Mouse (Mus musculus) hindbrain, postnatal 0 days (tissue): ENCODE measurements around the gene Gm40193. TPM values are rescaled to one million over a fixed set of nuclear protein-coding genes. Genes with fewer than 3 reads are reported as not detected.

Source experiments
- ATAC-seq: fragments of 200-750 bp; cut with Nextera tagmentation; 2 replicates; pipeline ENCODE4 v1.8.0; 2017; ENCODE audit warnings: mild to moderate bottlenecking, moderate TSS enrichment, moderate library complexity
- DNase-seq: peaks from one replicate; pipeline ENCODE4 v3.0.0-alpha.2; 2015; ENCODE audit warnings: low spot score
- H3K27ac ChIP-seq: fragments of 300-500 bp; sonication (generic); 2 replicates; pipeline ENCODE4 v1.5.1; 2014; ENCODE audit warnings: mild to moderate bottlenecking
- H3K27me3 ChIP-seq: fragments of 300-500 bp; sonication (generic); 2 replicates; pipeline ENCODE4 v1.6.1; 2014; ENCODE audit warnings: low read length, mixed read lengths; ENCODE audit not compliant: insufficient read depth
- H3K36me3 ChIP-seq: fragments of 300-500 bp; sonication (generic); 2 replicates; pipeline ENCODE4 v1.6.1; 2014; ENCODE audit warnings: low read length, mixed read lengths; ENCODE audit not compliant: insufficient read depth
- H3K4me1 ChIP-seq: fragments of 300-500 bp; sonication (generic); 2 replicates; pipeline ENCODE4 v1.6.1; 2014; ENCODE audit warnings: antibody characterized with exemption, low read length, mixed read lengths; ENCODE audit not compliant: insufficient read depth
- H3K4me2 ChIP-seq: fragments of 300-500 bp; sonication (generic); 2 replicates; pipeline ENCODE4 v1.6.1; 2014; ENCODE audit warnings: low read depth, mild to moderate bottlenecking, low read length, moderate library complexity, mixed read lengths
- H3K4me3 ChIP-seq: fragments of 300-500 bp; sonication (generic); 2 replicates; pipeline ENCODE4 v1.5.1; 2014; ENCODE audit warnings: low read length
- H3K9ac ChIP-seq: fragments of 300-500 bp; sonication (generic); replicated peaks from 2 replicates; pipeline ENCODE4 v1.6.1; 2014; ENCODE audit warnings: mild to moderate bottlenecking, low read length, moderate library complexity, mixed read lengths
- H3K9me3 ChIP-seq: fragments of 300-500 bp; sonication (generic); 2 replicates; pipeline ENCODE4 v1.6.1; 2016; ENCODE audit warnings: low read length, mixed read lengths
- CTCF ChIP-seq: IDR thresholded peaks from 2 replicates; pipeline ENCODE4 v1.5.1; 2016; ENCODE audit warnings: antibody characterized with exemption, control low read depth, low read depth
- WGBS: fragments of 180-500 bp; shearing (Covaris S2); extraction: QIAGEN DNeasy Blood & Tissue Kit; methylation state at CpG from one replicate; pipeline ENCODE4 v1.1.7; 2014; 5-methylcytosine and 5-hydroxymethylcytosine counted together
- polyA plus RNA-seq: library from polyadenylated mRNA; unstranded; fragments of >200 nt; fragmentation: Nextera tagmentation; extraction: Ambion mirVana; gene quantifications from 2 replicates; pipeline ENCODE4 v1.2.1, GENCODE M21; 2015
- total RNA-seq: library from RNA; depleted of rRNA; stranded (reverse); fragments of >200 nt; gene quantifications from 2 replicates; pipeline ENCODE4 v1.2.3, GENCODE M21; 2014; rRNA removed

Gene Gm40193
- total and polyA plus RNA-seq, 2 experiments from 2014 or later = not detected

- ATAC-seq = no peak
- Histone ChIP-seq H3K27ac (no peak overlapping the region), H3K9me3 (no peaks in the 10 kb centered on the region), H3K4me3 (no peak overlapping the region), H3K4me1 (no peaks in the 10 kb centered on the region), H3K27me3 (no peaks in the 10 kb centered on the region), H3K9ac (no peak overlapping the region), H3K36me3 (no peaks in the 10 kb centered on the region), H3K4me2 (no peak overlapping the region)
- 67% methylated on average over 3 of the region's 3 CpGs for WGBS
- DNase-seq = no peak
- no peak for TF ChIP-seq CTCF
Observed at GRCm38 (mm10) chr11:70502018-70502417, 30.7 kb downstream of the Gm40193 start.

- Histone ChIP-seq H3K9ac (no peak overlapping the region), H3K4me3 (no peak overlapping the region), H3K9me3 (no peaks in the 10 kb centered on the region), H3K27ac (no peak overlapping the region), H3K36me3 (no peaks in the 10 kb centered on the region), H3K4me2 (no peak overlapping the region), H3K4me1 (no peaks in the 10 kb centered on the region), H3K27me3 (no peaks in the 10 kb centered on the region)
- TF ChIP-seq CTCF = no peak
- no peak for ATAC-seq
- WGBS = 92% methylated on average over 1 of the region's 1 CpGs
- DNase-seq = no peak
Observed at GRCm38 (mm10) chr11:70500476-70500812, 32.3 kb downstream of the Gm40193 start.

- ATAC-seq = no peak
- H3K27ac ChIP-seq = no peak overlapping the region
- 68% methylated on average over 14 of the region's 14 CpGs for WGBS
- no peaks in the 10 kb centered on the region for H3K36me3 ChIP-seq
- H3K4me3 ChIP-seq = no peak overlapping the region
- no peak overlapping the region for H3K9ac ChIP-seq
- peak; percentile 13 for DNase-seq
- no peaks in the 10 kb centered on the region for H3K4me1 ChIP-seq
- H3K9me3 ChIP-seq = no peaks in the 10 kb centered on the region
- TF ChIP-seq CTCF = peak; percentile 45
- H3K27me3 ChIP-seq = no peaks in the 10 kb centered on the region
- no peak overlapping the region for H3K4me2 ChIP-seq
Observed at GRCm38 (mm10) chr11:70499566-70500475, 32.9 kb downstream of the Gm40193 start.

GRCm38 (mm10) chr11:70489684-70490083 lies 43.1 kb downstream of the Gm40193 start:
- WGBS = 87% methylated on average over 6 of the region's 6 CpGs
- H3K4me1 ChIP-seq = no peaks in the 10 kb centered on the region
- H3K27ac ChIP-seq = no peak overlapping the region
- no peaks in the 10 kb centered on the region for H3K27me3 ChIP-seq
- no peaks in the 10 kb centered on the region for H3K9me3 ChIP-seq
- H3K36me3 ChIP-seq = no peaks in the 10 kb centered on the region
- DNase-seq = no peak
- H3K4me2 ChIP-seq = no peak overlapping the region
- H3K4me3 ChIP-seq = no peak overlapping the region
- TF ChIP-seq CTCF = no peak
- H3K9ac ChIP-seq = no peak overlapping the region
- ATAC-seq = no peak

GRCm38 (mm10) chr11:70489138-70489537 lies 43.6 kb downstream of the Gm40193 start:
- TF ChIP-seq CTCF = no peak
- WGBS = 87% methylated on average over 3 of the region's 3 CpGs
- DNase-seq = no peak
- no peaks in the 10 kb centered on the region for H3K4me1 ChIP-seq
- H3K36me3 ChIP-seq = no peaks in the 10 kb centered on the region
- H3K4me2 ChIP-seq = no peak overlapping the region
- H3K27ac ChIP-seq = no peak overlapping the region
- H3K27me3 ChIP-seq = no peaks in the 10 kb centered on the region
- no peaks in the 10 kb centered on the region for H3K9me3 ChIP-seq
- no peak overlapping the region for H3K9ac ChIP-seq
- no peak overlapping the region for H3K4me3 ChIP-seq
- no peak for ATAC-seq

GRCm38 (mm10) chr11:70487816-70488215 lies 44.9 kb downstream of the Gm40193 start:
- Histone ChIP-seq H3K36me3 (no peaks in the 10 kb centered on the region), H3K9me3 (no peaks in the 10 kb centered on the region), H3K9ac (no peak overlapping the region), H3K4me3 (no peak overlapping the region), H3K27ac (no peak overlapping the region), H3K4me2 (no peak overlapping the region), H3K4me1 (no peaks in the 10 kb centered on the region), H3K27me3 (no peaks in the 10 kb centered on the region)
- no peak for TF ChIP-seq CTCF
- DNase-seq (no peak), ATAC-seq (no peak)
- 49% methylated on average over 4 of the region's 4 CpGs for WGBS

- no peak for DNase-seq
- Histone ChIP-seq H3K4me2 (no peak overlapping the region), H3K36me3 (no peaks in the 10 kb centered on the region), H3K9ac (no peak overlapping the region), H3K4me3 (no peak overlapping the region), H3K27ac (no peak overlapping the region), H3K9me3 (no peaks in the 10 kb centered on the region), H3K27me3 (no peaks in the 10 kb centered on the region), H3K4me1 (no peaks in the 10 kb centered on the region)
- no peak for ATAC-seq
- no peak for TF ChIP-seq CTCF
- WGBS = 43% methylated on average over 2 of the region's 2 CpGs
Observed at GRCm38 (mm10) chr11:70485498-70485897, 47.2 kb downstream of the Gm40193 start.

Other genes starting within 250 kb of the Gm40193 start
- not detected in 2 replicates for gene Alox12e, start 210.3 kb downstream of the Gm40193 start, total RNA-seq
- 0.08 and 0.09 TPM in 2 replicates for gene Alox12e, start 210.3 kb downstream of the Gm40193 start, polyA plus RNA-seq
- not detected in 2 replicates for gene Alox15, start 180.9 kb downstream of the Gm40193 start, total RNA-seq
- 0.09 TPM in 1 of 2 replicates, not detected in the other for gene Alox15, start 180.9 kb downstream of the Gm40193 start, polyA plus RNA-seq
- 33.7 and 57.5 TPM in 2 replicates for gene Pelp1, start 122.9 kb downstream of the Gm40193 start, total RNA-seq
- 23.6 and 25.5 TPM in 2 replicates for gene Pelp1, start 122.9 kb downstream of the Gm40193 start, polyA plus RNA-seq
- gene Arrb2, start 100.3 kb downstream of the Gm40193 start, total RNA-seq = 83.3 and 106 TPM in 2 replicates
- 51.9 and 56.3 TPM in 2 replicates for gene Arrb2, start 100.3 kb downstream of the Gm40193 start, polyA plus RNA-seq
- 22.9 and 23.7 TPM in 2 replicates for gene Med11, start 81.0 kb downstream of the Gm40193 start, total RNA-seq
- gene Med11, start 81.0 kb downstream of the Gm40193 start, polyA plus RNA-seq = 29.3 and 30.5 TPM in 2 replicates
- gene Zmynd15, start 73.5 kb downstream of the Gm40193 start, total RNA-seq = 0.11 and 1.2 TPM in 2 replicates
- 0.39 and 0.96 TPM in 2 replicates for gene Zmynd15, start 73.5 kb downstream of the Gm40193 start, polyA plus RNA-seq
- 2.8 and 3.3 TPM in 2 replicates for gene Cxcl16, start 73.0 kb downstream of the Gm40193 start, total RNA-seq
- 3.4 and 4.1 TPM in 2 replicates for gene Cxcl16, start 73.0 kb downstream of the Gm40193 start, polyA plus RNA-seq
- 4.9 and 17.1 TPM in 2 replicates for gene Tm4sf5, start 27.7 kb downstream of the Gm40193 start, total RNA-seq
- 6.9 and 8.6 TPM in 2 replicates for gene Tm4sf5, start 27.7 kb downstream of the Gm40193 start, polyA plus RNA-seq
- gene Vmo1, start 18.3 kb downstream of the Gm40193 start, total RNA-seq = not detected in 2 replicates
- gene Vmo1, start 18.3 kb downstream of the Gm40193 start, polyA plus RNA-seq = not detected in 2 replicates
- gene Gltpd2, start 13.7 kb downstream of the Gm40193 start, total RNA-seq = not detected in 2 replicates
- gene Gltpd2, start 13.7 kb downstream of the Gm40193 start, polyA plus RNA-seq = 0.24 and 0.31 TPM in 2 replicates
- gene Psmb6, start 7.6 kb downstream of the Gm40193 start, total RNA-seq = 409 and 504 TPM in 2 replicates
- gene Psmb6, start 7.6 kb downstream of the Gm40193 start, polyA plus RNA-seq = 829 and 887 TPM in 2 replicates
- gene Pld2, start 7.1 kb upstream of the Gm40193 start, total RNA-seq = 46.0 and 64.3 TPM in 2 replicates
- 17.7 and 19.1 TPM in 2 replicates for gene Pld2, start 7.1 kb upstream of the Gm40193 start, polyA plus RNA-seq
- gene Mink1, start 29.9 kb upstream of the Gm40193 start, total RNA-seq = 56.6 and 73.3 TPM in 2 replicates
- gene Mink1, start 29.9 kb upstream of the Gm40193 start, polyA plus RNA-seq = 13.6 and 15.2 TPM in 2 replicates
- gene 4930544D05Rik, start 82.9 kb upstream of the Gm40193 start, total RNA-seq = not detected in 2 replicates
- not detected in 2 replicates for gene 4930544D05Rik, start 82.9 kb upstream of the Gm40193 start, polyA plus RNA-seq
- gene Chrne, start 86.3 kb upstream of the Gm40193 start, total RNA-seq = 4.5 TPM in 1 of 2 replicates, not detected in the other
- 0.42 and 0.59 TPM in 2 replicates for gene Chrne, start 86.3 kb upstream of the Gm40193 start, polyA plus RNA-seq
- not detected in 2 replicates for gene Gp1ba, start 106.2 kb upstream of the Gm40193 start, total RNA-seq
- gene Gp1ba, start 106.2 kb upstream of the Gm40193 start, polyA plus RNA-seq = 0.24 and 0.42 TPM in 2 replicates
- 70.2 and 87.3 TPM in 2 replicates for gene Rnf167, start 114.3 kb upstream of the Gm40193 start, total RNA-seq
- 100 and 105 TPM in 2 replicates for gene Rnf167, start 114.3 kb upstream of the Gm40193 start, polyA plus RNA-seq
- 154 and 160 TPM in 2 replicates for gene Slc25a11, start 114.5 kb upstream of the Gm40193 start, total RNA-seq
- 168 and 171 TPM in 2 replicates for gene Slc25a11, start 114.5 kb upstream of the Gm40193 start, polyA plus RNA-seq
- 460 and 560 TPM in 2 replicates for gene Pfn1, start 121.7 kb upstream of the Gm40193 start, total RNA-seq
- 606 and 634 TPM in 2 replicates for gene Pfn1, start 121.7 kb upstream of the Gm40193 start, polyA plus RNA-seq
- 12.4 and 17.7 TPM in 2 replicates for gene Eno3, start 124.3 kb upstream of the Gm40193 start, total RNA-seq
- 5.9 and 8.3 TPM in 2 replicates for gene Eno3, start 124.3 kb upstream of the Gm40193 start, polyA plus RNA-seq
- 31.9 and 43.1 TPM in 2 replicates for gene Spag7, start 136.5 kb upstream of the Gm40193 start, total RNA-seq
- 138 and 142 TPM in 2 replicates for gene Spag7, start 136.5 kb upstream of the Gm40193 start, polyA plus RNA-seq
- gene Camta2, start 155.2 kb upstream of the Gm40193 start, total RNA-seq = 23.2 and 26.7 TPM in 2 replicates
- gene Camta2, start 155.2 kb upstream of the Gm40193 start, polyA plus RNA-seq = 24.5 and 24.6 TPM in 2 replicates
- gene Inca1, start 167.2 kb upstream of the Gm40193 start, total RNA-seq = 0.72 and 0.94 TPM in 2 replicates
- 2.3 and 3.1 TPM in 2 replicates for gene Inca1, start 167.2 kb upstream of the Gm40193 start, polyA plus RNA-seq
- gene Kif1c, start 167.6 kb upstream of the Gm40193 start, total RNA-seq = 27.3 and 31.5 TPM in 2 replicates
- gene Kif1c, start 167.6 kb upstream of the Gm40193 start, polyA plus RNA-seq = 1.7 and 1.9 TPM in 2 replicates
- 6.8 and 9.8 TPM in 2 replicates for gene Zfp3, start 231.3 kb upstream of the Gm40193 start, total RNA-seq
- 10.2 and 11.2 TPM in 2 replicates for gene Zfp3, start 231.3 kb upstream of the Gm40193 start, polyA plus RNA-seq